Mouse (Mus musculus): ENCODE measurements around the gene Duox2.

Gene Duox2

GRCm38 (mm10) chr2:122302574-122303241 is 4.5 kb upstream of the Duox2 start:
- peak; percentile 59 to 73 for DNase-seq (ENCODE audit: low spot score in 2 of 2)

- DNase-seq (ENCODE audit: low spot score in 2 of 2): no peak
Observed at GRCm38 (mm10) chr2:122301921-122302573, 3.8 kb upstream of the Duox2 start.

GRCm38 (mm10) chr2:122301081-122301920 is 3.1 kb upstream of the Duox2 start:
- peak; percentile 24 to 31 for DNase-seq (ENCODE audit: low spot score in 2 of 2)

GRCm38 (mm10) chr2:122300656-122301020 is 2.4 kb upstream of the Duox2 start:
- DNase-seq (ENCODE audit: low spot score in 2 of 2): no peak

- no peak for DNase-seq (ENCODE audit: low spot score in 2 of 2)
Observed at GRCm38 (mm10) chr2:122299911-122300655, 1.8 kb upstream of the Duox2 start.

- DNase-seq (ENCODE audit: low spot score in 2 of 2): peak; percentile 50 to 67
Observed at GRCm38 (mm10) chr2:122298596-122299490, 594 bp upstream of the Duox2 start, which contains the start of gene Duoxa2. TSS of gene Duoxa2 (plus strand) at chr2:122298900.

- no peak for DNase-seq (ENCODE audit: low spot score in 2 of 2)
Observed at GRCm38 (mm10) chr2:122297271-122298095, 766 bp downstream of the Duox2 start.

GRCm38 (mm10) chr2:122294916-122295315 is 3.3 kb downstream of the Duox2 start:
- DNase-seq (ENCODE audit: low spot score in 2 of 2): no peak

- no peak for DNase-seq (ENCODE audit: low spot score in 2 of 2)
Observed at GRCm38 (mm10) chr2:122286137-122286536, 12.1 kb downstream of the Duox2 start.

GRCm38 (mm10) chr2:122284091-122284490 is 14.2 kb downstream of the Duox2 start:
- DNase-seq (ENCODE audit: low spot score in 2 of 2): no peak

- DNase-seq (ENCODE audit: low spot score in 2 of 2): no peak
Observed at GRCm38 (mm10) chr2:122278769-122279168, 19.5 kb downstream of the Duox2 start.

GRCm38 (mm10) chr2:122266407-122267193 is 31.6 kb downstream of the Duox2 start:
- DNase-seq (ENCODE audit: low spot score in 2 of 2): no peak

- no peak for DNase-seq (ENCODE audit: low spot score in 2 of 2)
Observed at GRCm38 (mm10) chr2:122264690-122265089, 33.6 kb downstream of the Duox2 start.

- DNase-seq (ENCODE audit: low spot score in 2 of 2): no peak
Observed at GRCm38 (mm10) chr2:122260729-122261128, 37.5 kb downstream of the Duox2 start.

GRCm38 (mm10) chr2:122255997-122256396 is 42.3 kb downstream of the Duox2 start:
- no peak for DNase-seq (ENCODE audit: low spot score in 2 of 2)

GRCm38 (mm10) chr2:122247786-122248185 is 50.5 kb downstream of the Duox2 start:
- DNase-seq (ENCODE audit: low spot score in 2 of 2): no peak

GRCm38 (mm10) chr2:122243671-122244131 is 54.5 kb downstream of the Duox2 start:
- DNase-seq (ENCODE audit: low spot score in 2 of 2): peak; percentile 58 to 69

GRCm38 (mm10) chr2:122241935-122242334 is 56.3 kb downstream of the Duox2 start:
- no peak for DNase-seq (ENCODE audit: low spot score in 2 of 2)

- no peak for DNase-seq (ENCODE audit: low spot score in 2 of 2)
Observed at GRCm38 (mm10) chr2:122241226-122241625, 57.0 kb downstream of the Duox2 start.

Measured in natural killer cell, adult 2 months (primary cell).